Mouse (Mus musculus) limb, embryonic 12.5 days (tissue): ENCODE data around the gene Rnf34. TPM values are rescaled to one million over a fixed set of nuclear protein-coding genes. Genes with fewer than 3 reads are reported as not detected.

ENCODE experiments used
- ATAC-seq: fragments of 200-750 bp; cut with Nextera tagmentation; 2 replicates; pipeline ENCODE4 v1.8.0; 2017; ENCODE audit warnings: low read depth, moderate TSS enrichment; ENCODE audit not compliant: insufficient number of reproducible peaks, insufficient read depth, low FRiP score, low TSS enrichment
- H3K27ac ChIP-seq: fragments of 300-500 bp; sonication (generic); 2 replicates; pipeline ENCODE4 v1.5.1; 2016; ENCODE audit warnings: mild to moderate bottlenecking, moderate library complexity
- H3K27me3 ChIP-seq: fragments of 300-500 bp; sonication (generic); 2 replicates; pipeline ENCODE4 v1.6.1; 2016; ENCODE audit warnings: mild to moderate bottlenecking, moderate library complexity
- H3K36me3 ChIP-seq: fragments of 300-500 bp; sonication (generic); 2 replicates; pipeline ENCODE4 v1.6.1; 2016; ENCODE audit warnings: mild to moderate bottlenecking, moderate library complexity
- H3K4me1 ChIP-seq: fragments of 300-500 bp; sonication (generic); replicated peaks from 2 replicates; pipeline ENCODE4 v1.6.1; 2016
- H3K4me2 ChIP-seq: fragments of 300-500 bp; sonication (generic); 2 replicates; pipeline ENCODE4 v1.6.1; 2016; ENCODE audit warnings: mild to moderate bottlenecking, moderate library complexity
- H3K4me3 ChIP-seq: fragments of 300-500 bp; sonication (generic); replicated peaks from 2 replicates; pipeline ENCODE4 v1.5.1; 2016; ENCODE audit warnings: mild to moderate bottlenecking
- H3K9ac ChIP-seq: fragments of 300-500 bp; sonication (generic); replicated peaks from 2 replicates; pipeline ENCODE4 v1.6.1; 2016; ENCODE audit warnings: mild to moderate bottlenecking, moderate library complexity
- H3K9me3 ChIP-seq: fragments of 300-500 bp; sonication (generic); 2 replicates; pipeline ENCODE4 v1.6.1; 2016; ENCODE audit warnings: mild to moderate bottlenecking, moderate library complexity
- WGBS: fragments of 180-500 bp; shearing (Covaris S2); methylation state at CpG from one replicate; pipeline ENCODE4 v1.1.7; 2016; 5-methylcytosine and 5-hydroxymethylcytosine counted together
- polyA plus RNA-seq: library from polyadenylated mRNA; unstranded; fragments of >200 nt; fragmentation: Nextera tagmentation; extraction: Ambion mirVana; gene quantifications from 2 replicates; pipeline ENCODE4 v1.2.1, GENCODE M21; 2016

Gene Rnf34
- polyA plus RNA-seq, 1 experiment from 2014 or later: 45.1 TPM

- Histone ChIP-seq H3K27me3 (no peaks in the 10 kb centered on the region), H3K27ac (peak overlapping the region; percentile 95), H3K4me2 (peak overlapping the region; percentile 70), H3K4me3 (peak overlapping the region; percentile 89; the same call in 1 of the 2 replicates), H3K9me3 (no peaks in the 10 kb centered on the region), H3K36me3 (no peaks in the 10 kb centered on the region), H3K4me1 (peaks cover 18% of the 10 kb centered on the region), H3K9ac (peak overlapping the region; percentile 97)
- no peak for ATAC-seq
- WGBS: 51% methylated on average over 11 of the region's 11 CpGs
These were observed 51.3 kb downstream of the Rnf34 start for GRCm38 (mm10) chr5:122901179-122901578.

DNA sequence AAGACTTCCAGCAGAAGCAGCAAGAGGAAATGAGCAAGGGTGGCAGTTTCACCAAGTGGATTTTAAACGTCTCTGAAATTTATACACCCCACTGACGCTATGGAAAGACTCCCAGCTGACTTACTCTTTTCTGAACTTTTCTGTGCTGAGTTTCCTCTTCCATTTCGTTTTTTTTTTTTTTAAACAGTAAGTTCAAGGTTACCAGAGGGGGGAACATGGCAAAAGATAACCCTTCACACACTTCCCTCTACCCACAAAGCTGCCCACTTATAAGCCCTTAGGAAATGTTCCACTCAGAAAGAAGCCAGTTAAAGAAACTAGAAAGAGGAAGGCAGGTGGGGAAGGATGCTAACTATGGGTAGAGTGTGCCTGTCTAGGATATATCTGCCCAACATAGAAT, 51.8 kb downstream of the Rnf34 start:
- ATAC-seq: no peak
- no peak overlapping the region for H3K4me3 ChIP-seq
- H3K27me3 ChIP-seq: no peaks in the 10 kb centered on the region
- H3K4me1 ChIP-seq: peaks cover 18% of the 10 kb centered on the region
- WGBS: 53% methylated on average over 3 of the region's 3 CpGs
- H3K9ac ChIP-seq: no peak overlapping the region
- no peaks in the 10 kb centered on the region for H3K9me3 ChIP-seq
- no peaks in the 10 kb centered on the region for H3K36me3 ChIP-seq
- no peak overlapping the region for H3K4me2 ChIP-seq
- H3K27ac ChIP-seq: no peak overlapping the region

DNA sequence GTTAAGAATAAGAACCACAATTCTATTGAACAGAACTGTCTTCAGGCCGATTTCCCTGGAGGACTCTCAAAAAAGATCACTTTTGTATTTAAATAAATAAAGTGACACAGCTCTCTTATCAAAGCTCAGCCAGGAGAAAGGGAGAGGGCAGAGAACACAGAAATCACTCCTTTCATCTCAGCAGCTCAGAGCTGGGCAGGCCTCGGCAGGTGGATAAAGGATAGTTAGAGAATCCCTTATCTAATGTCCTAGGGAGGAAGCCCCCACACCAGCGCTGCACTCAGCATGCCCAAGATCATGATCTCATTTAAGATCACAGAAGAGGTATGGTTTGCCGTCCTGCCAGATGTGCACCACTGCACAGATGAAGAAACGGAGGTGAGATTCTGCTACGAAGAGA, 52.4 kb downstream of the Rnf34 start:
- Histone ChIP-seq H3K36me3 (no peaks in the 10 kb centered on the region), H3K4me3 (no peak overlapping the region), H3K9ac (no peak overlapping the region), H3K9me3 (no peaks in the 10 kb centered on the region), H3K4me1 (peaks cover 18% of the 10 kb centered on the region), H3K27me3 (no peaks in the 10 kb centered on the region), H3K27ac (no peak overlapping the region), H3K4me2 (no peak overlapping the region)
- ATAC-seq: no peak
- 86% methylated on average over 6 of the region's 6 CpGs for WGBS

GRCm38 (mm10) chr5:122903165-122903564, 53.3 kb downstream of the Rnf34 start:
- Histone ChIP-seq H3K36me3 (no peaks in the 10 kb centered on the region), H3K9ac (no peak overlapping the region), H3K27ac (no peak overlapping the region), H3K4me2 (no peak overlapping the region), H3K9me3 (no peaks in the 10 kb centered on the region), H3K4me1 (peaks cover 10% of the 10 kb centered on the region), H3K27me3 (no peaks in the 10 kb centered on the region), H3K4me3 (no peak overlapping the region)
- no peak for ATAC-seq
- WGBS: 63% methylated on average over 5 of the region's 5 CpGs

GRCm38 (mm10) chr5:122907182-122907581, 57.3 kb downstream of the Rnf34 start:
- Histone ChIP-seq H3K4me3 (no peak overlapping the region), H3K27ac (no peak overlapping the region), H3K9me3 (no peaks in the 10 kb centered on the region), H3K4me2 (no peak overlapping the region), H3K4me1 (no peaks in the 10 kb centered on the region), H3K36me3 (no peaks in the 10 kb centered on the region), H3K27me3 (no peaks in the 10 kb centered on the region), H3K9ac (no peak overlapping the region)
- 71% methylated on average over 1 of the region's 1 CpGs for WGBS
- ATAC-seq: no peak

DNA sequence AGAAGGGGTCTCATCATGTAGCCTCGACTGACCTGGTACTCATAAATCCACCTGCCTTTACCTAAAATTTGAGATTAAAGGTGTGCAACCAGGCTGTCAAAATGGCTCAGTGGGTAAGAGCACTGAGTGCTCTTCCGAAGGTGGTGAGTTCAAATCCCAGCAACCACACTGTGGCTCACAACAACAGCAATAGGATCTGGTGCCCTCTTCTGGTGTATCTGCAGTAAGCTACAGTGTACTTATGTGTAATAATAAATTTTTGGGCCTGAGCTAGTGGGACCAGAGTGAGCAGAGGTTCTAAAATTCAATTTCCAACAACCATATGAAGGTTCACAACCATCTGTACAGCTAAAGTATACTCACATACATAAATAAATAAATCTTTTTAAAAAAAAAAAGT, 58.2 kb downstream of the Rnf34 start:
- Histone ChIP-seq H3K4me2 (no peak overlapping the region), H3K36me3 (no peaks in the 10 kb centered on the region), H3K27me3 (no peaks in the 10 kb centered on the region), H3K4me1 (no peaks in the 10 kb centered on the region), H3K4me3 (no peak overlapping the region), H3K9ac (no peak overlapping the region), H3K9me3 (no peaks in the 10 kb centered on the region), H3K27ac (no peak overlapping the region)
- 91% methylated on average over 2 of the region's 2 CpGs for WGBS
- ATAC-seq: no peak

GRCm38 (mm10) chr5:122909481-122909880, 59.6 kb downstream of the Rnf34 start:
- Histone ChIP-seq H3K4me2 (no peak overlapping the region), H3K4me1 (no peaks in the 10 kb centered on the region), H3K9me3 (no peaks in the 10 kb centered on the region), H3K4me3 (no peak overlapping the region), H3K27ac (no peak overlapping the region), H3K27me3 (no peaks in the 10 kb centered on the region), H3K36me3 (no peaks in the 10 kb centered on the region), H3K9ac (no peak overlapping the region)
- ATAC-seq: no peak
- WGBS: 65% methylated on average over 18 of the region's 18 CpGs

DNA sequence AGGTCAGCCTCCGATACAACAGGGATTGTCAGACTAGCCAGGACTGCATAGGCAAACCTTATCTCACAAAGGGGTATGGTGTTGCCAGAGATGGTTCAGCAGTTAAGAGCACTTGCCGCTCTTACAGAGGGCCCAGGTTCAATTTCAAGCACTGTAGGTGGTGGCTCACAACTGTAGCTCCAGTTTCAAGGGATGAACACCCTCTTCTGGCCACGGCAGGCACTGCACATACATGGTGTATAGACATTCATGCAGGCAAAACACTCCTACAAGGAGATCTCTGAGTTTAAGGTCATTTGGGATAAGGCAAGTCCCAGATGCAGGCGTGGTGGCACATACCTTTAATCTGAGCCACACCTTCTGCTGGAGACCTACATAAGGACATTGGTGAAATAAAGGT, 63.0 kb downstream of the Rnf34 start:
- H3K9me3 ChIP-seq: no peaks in the 10 kb centered on the region
- H3K4me2 ChIP-seq: no peak overlapping the region
- no peaks in the 10 kb centered on the region for H3K27me3 ChIP-seq
- no peak overlapping the region for H3K9ac ChIP-seq
- no peak overlapping the region for H3K27ac ChIP-seq
- H3K4me1 ChIP-seq: 0 out of 2 replicates have a peak, but pooled peaks cover 3% of the 10 kb centered on the region
- ATAC-seq: no peak
- H3K36me3 ChIP-seq: no peaks in the 10 kb centered on the region
- 92% methylated on average over 4 of the region's 4 CpGs for WGBS
- no peak overlapping the region for H3K4me3 ChIP-seq

GRCm38 (mm10) chr5:122916147-122916546, 66.3 kb downstream of the Rnf34 start:
- H3K36me3 ChIP-seq: no peaks in the 10 kb centered on the region
- 83% methylated on average over 6 of the region's 6 CpGs for WGBS

DNA sequence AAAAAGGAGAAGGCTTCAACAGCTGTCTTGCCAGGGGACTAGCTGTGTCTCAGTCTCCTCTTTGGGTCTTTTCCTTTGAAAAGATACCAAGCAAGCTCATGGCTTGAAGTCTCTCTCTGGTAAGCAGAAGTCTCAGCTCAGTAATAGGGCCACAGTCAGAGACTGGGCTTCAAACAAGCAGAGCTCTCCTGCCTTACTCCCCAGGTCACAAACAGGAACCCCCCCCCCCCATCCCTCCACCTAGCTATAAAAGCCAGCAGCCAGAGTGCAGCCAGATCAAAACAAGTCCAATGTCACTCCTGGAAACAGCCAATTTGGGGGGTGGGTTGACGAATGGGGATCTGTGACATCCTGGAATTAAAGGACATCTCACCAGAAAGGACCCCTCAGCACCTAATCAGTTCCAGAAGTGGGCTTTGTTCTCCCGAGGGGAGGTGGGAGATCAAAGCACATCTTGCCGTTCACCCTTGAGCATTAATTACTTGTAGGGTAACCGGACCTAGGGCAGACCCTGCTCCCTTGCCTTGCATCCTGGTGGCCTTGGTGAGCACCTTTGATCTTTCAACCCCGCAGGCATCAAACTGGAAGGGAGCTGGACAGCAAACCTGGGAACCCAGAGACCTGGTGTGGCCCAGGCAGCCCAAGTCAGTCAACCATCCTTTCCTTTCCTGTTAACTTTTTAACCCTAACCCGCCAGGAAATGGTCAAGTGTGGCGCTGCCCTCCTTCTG, 68.3 kb downstream of the Rnf34 start:
- Histone ChIP-seq H3K4me3 (no peak overlapping the region), H3K36me3 (no peaks in the 10 kb centered on the region), H3K27me3 (no peaks in the 10 kb centered on the region), H3K9me3 (no peaks in the 10 kb centered on the region), H3K4me1 (peaks cover 11% of the 10 kb centered on the region), H3K4me2 (no peak overlapping the region), H3K9ac (no peak overlapping the region), H3K27ac (peak overlapping the region; percentile 36; the same call in 1 of the 2 replicates)
- ATAC-seq: no peak
- WGBS: 6% methylated on average over 7 of the region's 7 CpGs

More at GRCm38 (mm10) chr5:122916147-122916546, 66.3 kb downstream of the Rnf34 start:
- Histone ChIP-seq H3K27me3 (no peaks in the 10 kb centered on the region), H3K4me1 (peaks cover 11% of the 10 kb centered on the region), H3K4me3 (no peak overlapping the region), H3K4me2 (no peak overlapping the region), H3K9me3 (no peaks in the 10 kb centered on the region), H3K9ac (no peak overlapping the region), H3K27ac (no peak overlapping the region)
- ATAC-seq: no peak

DNA sequence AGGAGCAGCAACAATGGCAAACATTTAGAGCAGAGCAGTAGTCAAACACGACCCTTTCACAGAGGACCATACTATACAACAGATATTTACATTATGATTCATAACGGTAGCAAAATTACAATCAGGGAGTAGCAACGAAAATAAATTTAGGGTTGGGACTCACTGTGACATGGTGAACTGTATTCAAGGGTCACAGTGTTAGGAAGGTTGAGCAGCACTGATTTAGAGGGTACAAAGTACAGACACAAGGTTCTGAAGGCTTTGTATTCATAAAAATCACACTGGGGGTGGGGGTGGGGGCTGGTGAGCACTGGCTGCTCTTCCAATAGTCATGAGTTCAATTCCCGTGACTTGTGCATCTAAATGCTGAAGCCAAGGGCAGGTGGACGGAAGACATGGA, 70.7 kb downstream of the Rnf34 start:
- Histone ChIP-seq H3K4me1 (peaks cover 14% of the 10 kb centered on the region), H3K9ac (no peak overlapping the region), H3K27ac (no peak overlapping the region; the same call in 1 of the 2 replicates), H3K4me2 (no peak overlapping the region), H3K4me3 (no peak overlapping the region), H3K36me3 (no peaks in the 10 kb centered on the region), H3K9me3 (no peaks in the 10 kb centered on the region), H3K27me3 (no peaks in the 10 kb centered on the region)
- WGBS: 90% methylated on average over 5 of the region's 5 CpGs
- ATAC-seq: no peak
